Mouse (Mus musculus): Measurements from ENCODE around the gene Chpf2. TPM values are rescaled to one million over a fixed set of nuclear protein-coding genes. Genes with fewer than 3 reads are reported as not detected.

Gene Chpf2
- polyA plus RNA-seq, 1 experiment from 2014 or later, result 11.8 TPM

DNA sequence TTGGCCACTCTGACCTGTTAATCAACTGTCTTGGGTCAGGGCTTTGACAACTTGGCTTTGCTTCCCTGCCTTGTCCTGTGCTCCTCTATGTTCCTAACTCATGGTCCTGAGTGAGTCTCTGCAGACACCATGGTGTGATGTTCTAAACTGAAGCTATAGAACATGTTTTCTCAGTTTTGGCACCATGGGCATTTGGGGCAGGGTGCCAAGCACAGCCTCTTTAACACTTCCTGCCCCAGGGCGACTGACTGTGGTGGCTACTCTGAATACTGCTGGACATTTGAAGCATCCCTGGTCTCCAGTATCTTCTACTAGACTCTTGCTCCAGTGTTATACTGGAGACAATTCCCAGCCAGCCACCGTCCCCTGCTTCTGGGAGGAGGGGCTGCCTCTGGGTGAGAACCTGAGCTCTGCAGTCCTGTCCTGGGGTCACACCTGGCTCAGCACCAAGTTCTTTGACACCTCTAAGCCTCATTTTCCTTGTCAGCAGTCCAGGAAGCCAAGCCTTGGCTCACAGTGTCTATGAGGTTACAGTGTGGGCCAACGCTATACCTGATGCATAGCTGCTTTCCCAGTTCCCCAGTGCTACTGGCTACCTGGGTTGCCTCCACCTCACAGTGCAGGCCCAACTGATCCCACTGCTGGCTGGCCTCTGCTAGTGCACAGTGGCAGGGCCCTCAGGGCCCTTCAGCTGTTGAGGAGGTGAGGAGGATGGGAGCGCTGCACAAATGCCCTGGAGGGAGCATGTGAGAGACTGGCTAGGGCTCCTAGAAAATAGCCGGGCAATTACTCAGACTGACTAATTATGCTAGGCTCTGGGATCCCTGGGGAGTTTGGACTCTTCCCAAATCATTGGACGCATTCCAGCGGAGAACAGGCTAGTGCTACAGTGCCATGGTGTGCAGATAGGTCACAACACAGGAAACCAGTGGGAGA lies 25.1 kb downstream of the Chpf2 start:
- no peaks in the 10 kb centered on the region for H3K9me3 ChIP-seq (replicated peaks)
- H3K4me2 ChIP-seq, result no peak overlapping the region
- WGBS (ENCODE audit: insufficient replicate concordance), result 53% methylated on average over 7 of the region's 7 CpGs
- no peak overlapping the region for H3K4me3 ChIP-seq (replicated peaks)
- no peak overlapping the region for H3K27ac ChIP-seq
- DNase-seq, result no peak
- no peaks in the 10 kb centered on the region for H3K4me1 ChIP-seq (replicated peaks)
- peaks cover 40% of the 10 kb centered on the region for H3K27me3 ChIP-seq
- no peaks in the 10 kb centered on the region for H3K36me3 ChIP-seq
- H3K9ac ChIP-seq, result no peak overlapping the region
- no peak for ATAC-seq (ENCODE audit: low read depth)

DNA sequence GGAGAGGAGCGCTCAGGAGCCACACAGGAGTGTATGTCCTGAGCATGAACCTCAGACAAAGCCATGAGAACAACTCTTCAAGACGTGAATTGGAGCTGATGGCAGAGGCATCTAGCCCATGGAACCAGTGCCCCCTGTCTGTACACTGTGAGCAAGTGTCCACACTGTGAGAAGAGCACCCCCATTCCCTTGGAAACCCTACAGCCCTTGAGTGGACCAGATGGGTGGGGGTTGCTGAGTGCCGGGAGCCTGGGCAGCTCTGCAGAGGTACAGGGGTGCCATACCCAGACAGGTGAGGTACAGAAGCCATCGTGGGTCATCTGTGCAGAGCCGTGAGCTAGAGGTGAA lies 25.7 kb downstream of the Chpf2 start:
- H3K4me1 ChIP-seq (replicated peaks), result no peaks in the 10 kb centered on the region

GRCm38 (mm10) chr5:24615097-24615496 lies 28.6 kb downstream of the Chpf2 start:
- no peaks in the 10 kb centered on the region for H3K9me3 ChIP-seq (replicated peaks)
- no peak overlapping the region for H3K9ac ChIP-seq
- ATAC-seq (ENCODE audit: low read depth) (no peak), DNase-seq (no peak)
- no peak overlapping the region for H3K4me2 ChIP-seq
- no peak overlapping the region for H3K4me3 ChIP-seq (replicated peaks)
- H3K27ac ChIP-seq, result no peak overlapping the region
- no peaks in the 10 kb centered on the region for H3K36me3 ChIP-seq
- H3K27me3 ChIP-seq, result peaks cover 9% of the 10 kb centered on the region; the same call in 1 of the 2 replicates
- WGBS (ENCODE audit: insufficient replicate concordance), result 47% methylated on average over 6 of the region's 6 CpGs
- no peaks in the 10 kb centered on the region for H3K4me1 ChIP-seq (replicated peaks)

More for the DNA sequence above, 25.7 kb downstream of the Chpf2 start:
- Histone ChIP-seq H3K4me3 (replicated peaks) (no peak overlapping the region), H3K27ac (no peak overlapping the region), H3K36me3 (no peaks in the 10 kb centered on the region), H3K27me3 (peaks cover 34% of the 10 kb centered on the region), H3K4me2 (no peak overlapping the region), H3K9ac (no peak overlapping the region), H3K9me3 (replicated peaks) (no peaks in the 10 kb centered on the region)
- ATAC-seq (ENCODE audit: low read depth) (no peak), DNase-seq (no peak)
- 55% methylated on average over 5 of the region's 5 CpGs for WGBS (ENCODE audit: insufficient replicate concordance)

DNA sequence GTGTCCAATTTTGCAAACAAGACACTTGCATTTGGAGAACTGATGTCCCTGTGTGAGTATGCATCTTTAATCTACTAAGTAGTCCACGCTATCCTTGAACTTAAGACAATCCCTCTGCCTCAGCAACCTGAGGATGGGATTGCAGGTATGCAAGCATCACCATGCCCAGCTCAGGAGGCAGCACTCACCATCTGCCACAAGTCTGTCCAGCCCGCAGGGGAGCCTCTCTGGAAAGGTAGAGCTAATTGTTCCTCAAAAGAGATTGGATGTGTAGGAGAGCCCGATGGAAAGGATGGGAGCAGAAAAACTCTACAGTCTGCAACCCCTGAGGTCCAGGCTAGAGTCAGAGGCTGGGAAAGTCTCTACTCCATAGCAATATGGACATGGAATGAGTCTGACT lies 32.4 kb downstream of the Chpf2 start:
- Histone ChIP-seq H3K4me1 (replicated peaks) (no peaks in the 10 kb centered on the region), H3K4me2 (no peak overlapping the region), H3K9ac (no peak overlapping the region), H3K27ac (no peak overlapping the region), H3K27me3 (peaks cover 35% of the 10 kb centered on the region), H3K9me3 (replicated peaks) (no peaks in the 10 kb centered on the region), H3K36me3 (no peaks in the 10 kb centered on the region), H3K4me3 (replicated peaks) (no peak overlapping the region)
- DNase-seq, result no peak
- 58% methylated on average over 3 of the region's 3 CpGs for WGBS (ENCODE audit: insufficient replicate concordance)
- ATAC-seq (ENCODE audit: low read depth), result no peak

- no peaks in the 10 kb centered on the region for H3K9me3 ChIP-seq (replicated peaks)
- DNase-seq, result no peak
- no peaks in the 10 kb centered on the region for H3K4me1 ChIP-seq (replicated peaks)
- H3K36me3 ChIP-seq, result no peaks in the 10 kb centered on the region
- no peak overlapping the region for H3K9ac ChIP-seq
- no peak overlapping the region for H3K4me3 ChIP-seq (replicated peaks)
- no peak overlapping the region for H3K27ac ChIP-seq
- peaks cover 47% of the 10 kb centered on the region for H3K27me3 ChIP-seq
- no peak overlapping the region for H3K4me2 ChIP-seq
- WGBS (ENCODE audit: insufficient replicate concordance), result 64% methylated on average over 8 of the region's 8 CpGs
- ATAC-seq (ENCODE audit: low read depth), result no peak
These were observed 33.6 kb downstream of the Chpf2 start for GRCm38 (mm10) chr5:24620116-24620515.

DNA sequence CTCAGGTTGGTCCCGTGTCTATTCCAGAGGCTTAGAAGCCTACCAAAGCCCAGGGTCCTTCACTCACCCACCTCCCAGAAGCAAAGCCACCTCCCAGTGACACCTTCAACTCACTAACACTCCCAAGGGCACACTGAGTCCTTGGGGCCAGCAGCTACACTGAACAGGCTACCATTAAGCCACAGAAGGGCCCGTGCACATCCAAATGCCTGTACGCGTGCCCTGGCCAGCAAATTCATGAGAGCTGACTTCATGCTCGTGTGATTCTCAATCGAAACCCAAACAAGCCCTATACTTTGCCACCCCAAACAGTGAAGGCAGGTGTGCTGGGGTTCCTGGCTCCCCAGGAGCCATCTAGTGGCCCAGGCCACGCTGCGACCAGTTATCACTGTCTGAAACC lies 34.1 kb downstream of the Chpf2 start:
- H3K4me2 ChIP-seq, result no peak overlapping the region
- H3K36me3 ChIP-seq, result no peaks in the 10 kb centered on the region
- DNase-seq, result no peak

GRCm38 (mm10) chr5:24622386-24623040 lies 36.0 kb downstream of the Chpf2 start:
- no peaks in the 10 kb centered on the region for H3K4me1 ChIP-seq (replicated peaks)
- H3K9me3 ChIP-seq (replicated peaks), result no peaks in the 10 kb centered on the region
- H3K4me3 ChIP-seq (replicated peaks), result no peak overlapping the region
- peaks cover 56% of the 10 kb centered on the region for H3K27me3 ChIP-seq
- WGBS (ENCODE audit: insufficient replicate concordance), result 57% methylated on average over 7 of the region's 7 CpGs
- no peak overlapping the region for H3K4me2 ChIP-seq
- ATAC-seq (ENCODE audit: low read depth), result no peak
- H3K36me3 ChIP-seq, result no peaks in the 10 kb centered on the region
- no peak overlapping the region for H3K27ac ChIP-seq
- no peak overlapping the region for H3K9ac ChIP-seq
- DNase-seq, result no peak

More for the DNA sequence above, 34.1 kb downstream of the Chpf2 start:
- Histone ChIP-seq H3K27ac (no peak overlapping the region), H3K9ac (no peak overlapping the region), H3K4me1 (replicated peaks) (no peaks in the 10 kb centered on the region), H3K9me3 (replicated peaks) (no peaks in the 10 kb centered on the region), H3K27me3 (peaks cover 50% of the 10 kb centered on the region), H3K4me3 (replicated peaks) (no peak overlapping the region)
- no peak for ATAC-seq (ENCODE audit: low read depth)
- WGBS (ENCODE audit: insufficient replicate concordance), result 67% methylated on average over 8 of the region's 8 CpGs

GRCm38 (mm10) chr5:24623041-24623985 lies 36.8 kb downstream of the Chpf2 start:
- no peak overlapping the region for H3K9ac ChIP-seq
- no peak overlapping the region for H3K4me2 ChIP-seq

DNA sequence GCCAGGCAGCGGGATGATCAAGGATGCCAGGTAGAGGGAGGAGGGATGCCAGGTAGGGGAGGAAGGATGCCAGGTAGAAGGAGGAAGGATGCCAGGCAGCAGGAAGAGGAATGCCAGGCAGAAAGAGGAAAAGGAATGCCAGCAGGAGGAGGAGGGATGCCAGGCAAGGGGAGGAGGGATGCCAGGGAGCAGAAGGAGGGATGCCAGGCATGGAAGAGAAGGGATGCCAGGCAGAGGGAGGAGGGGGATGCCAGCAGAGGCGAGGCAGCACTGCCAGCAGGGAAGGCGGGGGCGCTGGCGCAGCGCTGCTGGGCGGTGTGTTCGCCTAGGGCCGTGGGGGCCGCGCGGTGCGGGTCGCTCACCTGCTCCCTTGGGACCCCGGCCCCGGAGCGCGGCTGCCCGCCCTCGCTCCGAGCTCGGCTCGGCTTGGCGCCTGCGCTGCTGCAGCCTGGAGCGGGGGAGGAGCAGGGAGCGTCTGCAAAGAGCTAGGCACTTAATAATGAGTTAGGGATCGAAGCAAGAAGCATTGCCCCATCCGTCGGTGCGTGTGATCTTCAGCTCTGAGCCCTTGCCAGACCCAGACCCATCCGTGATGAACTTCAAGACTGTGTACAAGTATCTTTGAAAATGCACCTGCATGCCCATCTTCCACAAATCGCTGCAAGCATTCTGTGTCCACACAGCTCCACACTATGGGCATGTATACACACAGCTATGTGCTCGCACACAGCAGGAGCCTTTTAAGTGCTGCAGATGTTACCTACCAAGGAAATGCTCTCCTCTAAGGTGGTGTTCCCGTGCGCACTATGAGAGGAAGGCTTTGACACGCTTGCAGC lies 37.7 kb downstream of the Chpf2 start, which contains the start of gene Smarcd3:
TSS of gene Smarcd3 (minus strand) at position 426 of the 836 bp plus-strand sequence.
- Histone ChIP-seq H3K9me3 (replicated peaks) (no peaks in the 10 kb centered on the region), H3K4me1 (replicated peaks) (no peaks in the 10 kb centered on the region), H3K36me3 (no peaks in the 10 kb centered on the region), H3K4me2 (peak within 1 kb of the TSS; percentile 54), H3K27ac (no peak within 1 kb of the TSS), H3K9ac (no peak within 1 kb of the TSS), H3K4me3 (replicated peaks) (peak within 1 kb of the TSS; percentile 46), H3K27me3 (peaks cover 56% of the 10 kb centered on the region)
- no peak for DNase-seq
- WGBS (ENCODE audit: insufficient replicate concordance), result 5% methylated on average over 34 of the region's 37 CpGs
- ATAC-seq (ENCODE audit: low read depth), result no peak

More at GRCm38 (mm10) chr5:24623041-24623985, 36.8 kb downstream of the Chpf2 start:
- no peak for DNase-seq
- no peak for ATAC-seq (ENCODE audit: low read depth)
- H3K36me3 ChIP-seq, result no peaks in the 10 kb centered on the region
- peaks cover 56% of the 10 kb centered on the region for H3K27me3 ChIP-seq
- H3K27ac ChIP-seq, result no peak overlapping the region
- no peak overlapping the region for H3K4me3 ChIP-seq (replicated peaks)
- no peaks in the 10 kb centered on the region for H3K4me1 ChIP-seq (replicated peaks)
- H3K9me3 ChIP-seq (replicated peaks), result no peaks in the 10 kb centered on the region
- 32% methylated on average over 8 of the region's 8 CpGs for WGBS (ENCODE audit: insufficient replicate concordance)

DNA sequence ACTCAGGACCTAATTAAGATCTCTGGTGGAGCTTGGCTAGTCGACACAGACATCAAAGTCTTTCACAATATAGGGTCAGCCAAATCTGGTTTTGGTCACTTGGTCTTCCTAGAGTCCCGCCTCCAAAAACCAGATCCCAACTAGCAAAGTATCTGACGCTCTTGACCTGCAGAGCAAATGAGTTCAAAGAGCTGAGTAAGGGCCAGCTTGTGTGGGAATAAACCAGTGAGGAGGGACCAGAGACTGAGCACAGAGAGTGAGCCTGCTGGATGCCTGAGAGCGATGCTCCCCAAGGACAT lies 38.2 kb downstream of the Chpf2 start:
- 39% methylated on average over 4 of the region's 4 CpGs for WGBS (ENCODE audit: insufficient replicate concordance)
- no peak for DNase-seq
- H3K4me1 ChIP-seq (replicated peaks), result no peaks in the 10 kb centered on the region
- H3K27me3 ChIP-seq, result peaks cover 56% of the 10 kb centered on the region
- H3K9ac ChIP-seq, result no peak overlapping the region
- peak overlapping the region; percentile 54; the same call in 1 of the 2 replicates for H3K4me2 ChIP-seq
- no peak overlapping the region for H3K4me3 ChIP-seq (replicated peaks)
- H3K9me3 ChIP-seq (replicated peaks), result no peaks in the 10 kb centered on the region
- H3K27ac ChIP-seq, result no peak overlapping the region
- ATAC-seq (ENCODE audit: low read depth), result no peak
- H3K36me3 ChIP-seq, result no peaks in the 10 kb centered on the region
